Mouse (Mus musculus) kidney, adult 2 months (tissue): ENCODE measurements around the gene Cops4.

Source experiments
- CTCF ChIP-seq: fragments of 200-500 bp; conservative IDR thresholded peaks from 2 replicates; pipeline ENCODE4 v1.5.1; 2011; ENCODE audit warnings: low read depth, mild to moderate bottlenecking, control low read depth, low read length, moderate library complexity, mixed read lengths; ENCODE audit not compliant: insufficient read depth, insufficient read length
- POLR2A ChIP-seq: fragments of 200-500 bp; IDR thresholded peaks from one replicate; pipeline ENCODE4 v1.6.1; 2011; ENCODE audit warnings: low read depth, low read length, control low read depth

GRCm38 (mm10) chr5:100583066-100583465, 65.0 kb downstream of the Cops4 start:
- TF ChIP-seq POLR2A (no peak), CTCF (no peak)
